Mouse (Mus musculus) heart, embryonic 13.5 days (tissue): ENCODE data around the gene Pvr. TPM values are rescaled to one million over a fixed set of nuclear protein-coding genes. Genes with fewer than 3 reads are reported as not detected.

Experiments used
- ATAC-seq: fragments of 200-750 bp; cut with Nextera tagmentation; 2 replicates; pipeline ENCODE4 v1.8.0; 2017; ENCODE audit warnings: moderate TSS enrichment; ENCODE audit not compliant: insufficient number of reproducible peaks, low FRiP score, low TSS enrichment; ENCODE audit errors: extremely low read depth
- H3K27ac ChIP-seq: fragments of 300-500 bp; sonication (generic); replicated peaks from 2 replicates; pipeline ENCODE4 v1.5.1; 2015; ENCODE audit warnings: moderate library complexity, mild to moderate bottlenecking, inconsistent platforms
- H3K27me3 ChIP-seq: fragments of 300-500 bp; sonication (generic); replicated peaks from 2 replicates; pipeline ENCODE4 v1.6.1; 2015; ENCODE audit warnings: mild to moderate bottlenecking, inconsistent platforms
- H3K36me3 ChIP-seq: fragments of 300-500 bp; sonication (generic); 2 replicates; pipeline ENCODE4 v1.6.1; 2015; ENCODE audit warnings: mild to moderate bottlenecking, inconsistent platforms
- H3K4me1 ChIP-seq: fragments of 300-500 bp; sonication (generic); 2 replicates; pipeline ENCODE4 v1.6.1; 2015; ENCODE audit warnings: inconsistent platforms
- H3K4me2 ChIP-seq: fragments of 300-500 bp; sonication (generic); 2 replicates; pipeline ENCODE4 v1.6.1; 2015; ENCODE audit warnings: inconsistent platforms, mild to moderate bottlenecking, moderate library complexity
- H3K4me3 ChIP-seq: fragments of 300-500 bp; sonication (generic); 2 replicates; pipeline ENCODE4 v1.5.1; 2015; ENCODE audit warnings: moderate library complexity, mild to moderate bottlenecking, inconsistent platforms
- H3K9ac ChIP-seq: fragments of 300-500 bp; sonication (generic); 2 replicates; pipeline ENCODE4 v1.6.1; 2015; ENCODE audit warnings: inconsistent platforms, mild to moderate bottlenecking, moderate library complexity
- H3K9me3 ChIP-seq: fragments of 300-500 bp; sonication (generic); 2 replicates; pipeline ENCODE4 v1.6.1; 2016; ENCODE audit warnings: inconsistent platforms
- WGBS: fragments of 180-500 bp; shearing (Covaris S2); methylation state at CpG from one replicate; pipeline ENCODE4 v1.1.7; 2015; ENCODE audit warnings: mixed read lengths; 5-methylcytosine and 5-hydroxymethylcytosine counted together
- polyA plus RNA-seq: library from polyadenylated mRNA; unstranded; fragments of >200 nt; fragmentation: Nextera tagmentation; extraction: Ambion mirVana; gene quantifications from 2 replicates; pipeline ENCODE4 v1.2.1, GENCODE M21; 2015

The Pvr gene
- polyA plus RNA-seq, 1 experiment from 2014 or later = 15.7 TPM

DNA sequence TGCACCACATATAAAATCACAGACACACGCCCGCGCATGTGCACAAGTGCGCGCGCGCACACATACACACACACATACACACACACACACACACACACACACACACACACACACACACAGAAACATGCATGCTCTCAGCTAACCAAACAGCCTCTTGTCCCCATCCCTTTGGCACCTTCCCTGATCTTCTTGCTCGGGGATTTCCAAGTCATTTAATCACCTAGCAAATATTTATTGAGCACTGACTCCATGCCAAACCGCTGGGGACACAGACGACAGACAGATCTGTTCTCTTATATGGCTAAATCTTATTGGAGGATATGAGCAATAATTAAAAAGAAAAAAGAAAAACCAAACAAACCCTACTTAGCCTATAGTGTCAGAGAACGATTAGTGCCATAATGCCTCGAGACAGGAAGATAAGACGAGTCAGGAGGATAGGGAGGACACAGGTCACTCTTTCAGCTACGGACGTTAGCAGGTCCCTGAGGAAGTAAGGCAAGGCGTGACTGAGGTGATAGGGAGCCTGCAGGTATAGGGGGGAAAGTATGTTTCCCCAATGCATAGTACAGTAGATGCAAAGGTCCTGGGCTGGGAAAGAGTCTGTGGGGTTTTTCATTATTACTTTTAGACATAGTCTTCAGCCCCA, 53.1 kb downstream of the Pvr start:
- WGBS = 79% methylated on average over 16 of the region's 16 CpGs
- no peak overlapping the region for H3K4me3 ChIP-seq
- no peaks in the 10 kb centered on the region for H3K36me3 ChIP-seq
- H3K9me3 ChIP-seq = no peaks in the 10 kb centered on the region
- no peaks in the 10 kb centered on the region for H3K27me3 ChIP-seq
- no peak overlapping the region for H3K4me2 ChIP-seq
- H3K27ac ChIP-seq = no peak overlapping the region
- H3K9ac ChIP-seq = no peak overlapping the region
- no peak for ATAC-seq
- H3K4me1 ChIP-seq = peaks cover 12% of the 10 kb centered on the region

DNA sequence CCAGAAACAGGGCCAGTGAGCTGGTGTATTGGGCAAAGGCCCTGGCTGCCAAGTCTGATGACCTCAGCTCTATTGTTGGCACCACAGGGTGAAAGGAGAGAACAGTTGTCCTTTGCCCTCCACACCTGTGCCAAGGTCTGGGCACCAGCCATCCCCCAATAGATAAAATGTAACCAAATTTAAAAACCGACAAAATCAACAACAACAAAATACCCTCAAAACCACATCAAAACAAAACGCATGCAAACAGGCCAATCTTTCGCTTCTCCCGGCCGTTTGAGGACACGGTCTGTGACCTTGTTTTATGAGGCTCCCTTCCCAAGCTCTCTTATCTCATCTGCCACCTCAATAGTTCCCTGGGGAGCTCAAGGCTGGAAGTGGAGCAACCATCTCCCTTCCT, 54.5 kb downstream of the Pvr start:
- H3K9ac ChIP-seq = no peak overlapping the region
- no peak overlapping the region for H3K27ac ChIP-seq
- H3K27me3 ChIP-seq = no peaks in the 10 kb centered on the region
- H3K9me3 ChIP-seq = no peaks in the 10 kb centered on the region
- H3K4me1 ChIP-seq = peaks cover 8% of the 10 kb centered on the region
- H3K4me2 ChIP-seq = no peak overlapping the region
- ATAC-seq = no peak
- H3K36me3 ChIP-seq = no peaks in the 10 kb centered on the region
- 57% methylated on average over 6 of the region's 6 CpGs for WGBS
- no peak overlapping the region for H3K4me3 ChIP-seq

DNA sequence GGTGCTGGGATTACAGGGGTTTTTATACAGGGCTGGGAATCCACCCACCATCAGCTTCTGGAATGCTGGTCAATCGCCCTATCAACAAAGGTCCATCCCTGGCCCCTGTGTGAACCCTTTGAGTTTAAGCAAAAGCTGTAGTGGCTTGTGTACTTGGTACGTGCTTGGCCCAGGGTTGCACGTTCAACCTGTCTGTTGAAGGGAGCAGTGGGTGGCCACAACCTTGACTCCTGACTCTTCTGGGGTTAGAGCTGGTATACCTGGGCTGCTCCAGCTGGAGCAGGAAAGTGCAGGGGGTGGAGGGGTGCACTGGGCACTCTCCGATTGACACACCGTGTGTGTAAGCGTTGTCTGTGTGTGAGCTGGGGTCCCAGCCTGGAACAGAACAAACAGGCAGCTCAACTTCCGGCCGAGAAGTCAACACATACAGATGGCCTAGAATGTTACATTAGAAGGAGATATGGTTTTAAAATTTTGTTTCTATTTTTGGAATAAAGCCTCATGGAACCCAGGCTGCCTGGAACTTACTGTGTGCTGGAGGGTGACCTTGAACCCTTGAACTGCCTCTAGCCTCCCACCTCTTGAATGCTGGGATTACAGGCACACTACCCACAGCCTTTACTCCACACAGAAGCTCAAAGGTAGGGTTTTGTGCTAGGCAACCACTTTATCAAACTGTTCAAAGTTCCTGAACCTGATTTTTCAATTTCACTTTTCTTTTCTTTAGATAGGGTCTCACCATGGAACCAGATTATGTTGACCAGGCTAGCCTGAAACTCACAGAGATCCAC, 55.5 kb downstream of the Pvr start:
- Histone ChIP-seq H3K27me3 (no peaks in the 10 kb centered on the region), H3K27ac (no peak overlapping the region), H3K4me3 (no peak overlapping the region), H3K4me1 (no peaks in the 10 kb centered on the region; the same call in 1 of the 2 replicates), H3K9me3 (no peaks in the 10 kb centered on the region), H3K9ac (no peak overlapping the region), H3K36me3 (no peaks in the 10 kb centered on the region), H3K4me2 (no peak overlapping the region)
- WGBS = 67% methylated on average over 8 of the region's 8 CpGs
- no peak for ATAC-seq

DNA sequence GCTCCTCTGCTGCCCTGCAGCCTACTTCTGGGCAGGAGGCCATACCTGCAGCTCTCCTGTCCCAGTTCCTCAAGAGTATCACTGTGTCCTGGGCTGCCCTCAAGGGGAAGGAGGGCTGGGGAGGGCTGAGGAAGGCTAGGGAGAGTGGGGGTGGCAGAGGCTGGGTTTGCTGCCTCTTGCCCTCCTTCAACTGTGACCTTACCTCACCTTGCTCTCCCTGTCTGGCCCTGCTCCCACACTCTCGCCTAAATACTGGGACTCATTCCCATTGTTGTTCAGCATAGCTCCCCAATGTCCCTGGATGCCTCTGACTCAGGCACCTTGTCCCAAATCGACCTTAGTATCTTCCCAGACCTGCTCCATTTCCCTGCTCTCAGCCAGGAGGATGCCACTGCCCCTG, 56.7 kb downstream of the Pvr start:
- Histone ChIP-seq H3K4me1 (no peaks in the 10 kb centered on the region; the same call in 1 of the 2 replicates), H3K4me2 (no peak overlapping the region), H3K9ac (no peak overlapping the region), H3K27me3 (no peaks in the 10 kb centered on the region), H3K4me3 (no peak overlapping the region), H3K36me3 (no peaks in the 10 kb centered on the region), H3K9me3 (no peaks in the 10 kb centered on the region), H3K27ac (no peak overlapping the region)
- 21% methylated on average over 2 of the region's 2 CpGs for WGBS
- peak; percentile 7; the same call in 1 of the 2 replicates for ATAC-seq

DNA sequence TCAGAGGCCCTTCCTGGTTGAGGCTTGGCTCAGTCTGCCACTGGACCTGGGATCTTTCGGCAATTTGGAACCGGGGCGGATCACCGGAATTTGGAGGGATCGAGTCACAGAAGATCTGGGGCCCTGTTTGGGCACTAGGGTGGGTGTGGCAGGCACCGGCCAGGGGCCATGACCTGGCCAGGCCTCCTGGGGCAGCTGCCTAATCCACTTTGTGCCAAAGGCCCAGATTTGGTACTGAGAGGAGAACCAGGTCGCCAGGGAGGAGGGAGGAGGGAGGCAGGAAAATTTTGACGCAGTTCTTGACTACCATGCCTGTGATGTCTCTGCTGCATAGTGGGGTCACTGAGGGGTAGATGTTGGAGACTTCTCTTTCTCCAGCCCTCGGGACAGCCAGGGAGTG, 59.8 kb downstream of the Pvr start, which contains the start of gene Ceacam16:
TSS of gene Ceacam16 (minus strand) at position 101 of the 400 bp plus-strand sequence.
- WGBS = 70% methylated on average over 9 of the region's 9 CpGs
- Histone ChIP-seq H3K36me3 (no peaks in the 10 kb centered on the region), H3K4me1 (no peaks in the 10 kb centered on the region), H3K9me3 (no peaks in the 10 kb centered on the region), H3K4me3 (no peak within 1 kb of the TSS), H3K9ac (no peak within 1 kb of the TSS), H3K27ac (no peak within 1 kb of the TSS), H3K27me3 (peaks cover 17% of the 10 kb centered on the region), H3K4me2 (no peak within 1 kb of the TSS)
- no peak for ATAC-seq

DNA sequence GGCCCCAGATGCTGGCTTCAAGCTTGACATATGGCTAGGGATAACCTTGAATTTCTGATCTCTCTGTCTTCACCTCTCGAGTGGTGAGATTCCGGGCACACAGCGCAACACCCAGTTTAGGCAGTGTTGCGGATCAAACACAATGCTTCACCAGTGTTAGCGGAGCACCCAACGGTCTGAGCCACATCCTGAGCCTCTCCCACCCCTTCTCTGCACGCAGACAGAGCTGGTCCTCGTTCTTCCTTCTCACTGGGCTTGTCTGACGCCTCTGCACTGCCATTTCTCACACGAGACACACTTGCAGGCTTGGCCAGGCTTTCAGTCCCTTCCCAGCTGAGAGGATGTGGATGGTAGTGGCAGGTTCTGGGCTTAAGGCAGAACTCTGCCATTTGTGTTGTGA, 61.2 kb downstream of the Pvr start:
- H3K4me3 ChIP-seq = no peak overlapping the region
- H3K4me2 ChIP-seq = no peak overlapping the region
- H3K9ac ChIP-seq = no peak overlapping the region
- no peak overlapping the region for H3K27ac ChIP-seq
- peaks cover 25% of the 10 kb centered on the region for H3K27me3 ChIP-seq
- H3K36me3 ChIP-seq = no peaks in the 10 kb centered on the region
- H3K4me1 ChIP-seq = no peaks in the 10 kb centered on the region
- H3K9me3 ChIP-seq = no peaks in the 10 kb centered on the region
- 58% methylated on average over 10 of the region's 10 CpGs for WGBS
- no peak for ATAC-seq

DNA sequence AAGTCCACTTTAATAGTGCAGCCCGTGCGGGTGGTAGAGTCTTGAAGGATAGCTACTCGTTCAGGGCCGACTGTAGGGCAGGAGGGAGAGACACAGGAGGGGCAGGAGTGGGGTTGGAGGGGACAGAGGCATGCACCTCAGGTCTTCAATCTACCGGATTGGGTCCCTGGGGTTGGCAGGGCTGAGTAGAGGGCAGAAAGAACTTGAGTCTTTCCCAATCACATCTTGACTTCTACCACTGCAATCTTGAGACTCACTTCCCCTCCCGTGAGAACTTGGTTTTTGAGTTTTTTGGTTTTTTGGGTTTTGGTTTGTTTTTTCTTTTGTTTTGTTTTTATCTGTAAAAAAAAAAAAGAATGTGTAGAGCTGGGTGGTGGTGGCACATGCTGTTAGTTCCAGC, 64.7 kb downstream of the Pvr start:
- Histone ChIP-seq H3K27me3 (peaks cover 59% of the 10 kb centered on the region), H3K4me3 (no peak overlapping the region), H3K4me1 (0 out of 2 replicates have a peak, but pooled peaks cover 5% of the 10 kb centered on the region), H3K36me3 (no peaks in the 10 kb centered on the region), H3K9me3 (no peaks in the 10 kb centered on the region), H3K27ac (no peak overlapping the region), H3K9ac (no peak overlapping the region), H3K4me2 (no peak overlapping the region)
- 81% methylated on average over 6 of the region's 6 CpGs for WGBS
- ATAC-seq = no peak

DNA sequence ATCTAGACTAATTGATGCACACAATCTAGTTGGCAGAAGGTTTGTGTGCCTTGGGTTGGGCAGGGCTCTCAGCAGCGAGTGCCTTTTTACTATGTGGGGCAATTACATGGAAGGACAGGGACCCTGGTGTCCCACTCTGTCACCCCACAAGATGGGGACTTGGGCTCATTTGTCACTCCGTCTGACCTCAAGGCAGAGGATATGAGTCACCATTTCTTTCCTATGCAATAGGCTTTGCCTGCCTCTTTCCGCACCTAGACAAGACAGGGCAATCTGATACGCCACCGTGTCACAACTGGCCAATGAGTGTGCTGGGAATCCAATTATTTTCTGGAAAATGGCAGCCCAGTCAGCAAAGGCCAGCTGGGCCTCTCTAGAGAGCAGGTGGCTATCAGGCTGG, 65.3 kb downstream of the Pvr start:
- Histone ChIP-seq H3K27ac (no peak overlapping the region), H3K36me3 (no peaks in the 10 kb centered on the region), H3K27me3 (peaks cover 65% of the 10 kb centered on the region), H3K4me1 (0 out of 2 replicates have a peak, but pooled peaks cover 5% of the 10 kb centered on the region), H3K4me2 (no peak overlapping the region), H3K9ac (no peak overlapping the region), H3K9me3 (no peaks in the 10 kb centered on the region), H3K4me3 (no peak overlapping the region)
- ATAC-seq = no peak
- 51% methylated on average over 5 of the region's 5 CpGs for WGBS

Other genes starting within 250 kb of the Pvr start
- gene Apoc2, start 243.2 kb downstream of the Pvr start, polyA plus RNA-seq = 3.6 and 22.3 TPM in 2 replicates
- 2.9 TPM in 1 of 2 replicates, not detected in the other for gene Gm44805, start 239.7 kb downstream of the Pvr start, polyA plus RNA-seq
- 0.84 and 3.7 TPM in 2 replicates for gene Apoc4, start 239.7 kb downstream of the Pvr start, polyA plus RNA-seq
- 8.8 and 13.9 TPM in 2 replicates for gene Apoc1, start 228.5 kb downstream of the Pvr start, polyA plus RNA-seq
- gene Apoe, start 222.0 kb downstream of the Pvr start, polyA plus RNA-seq = 480 and 561 TPM in 2 replicates
- gene Tomm40, start 205.7 kb downstream of the Pvr start, polyA plus RNA-seq = 128 and 146 TPM in 2 replicates
- gene Nectin2, start 170.7 kb downstream of the Pvr start, polyA plus RNA-seq = 89.3 and 89.4 TPM in 2 replicates
- gene Bcam, start 150.1 kb downstream of the Pvr start, polyA plus RNA-seq = 223 and 250 TPM in 2 replicates
- 0.59 and 0.68 TPM in 2 replicates for gene Cblc, start 124.4 kb downstream of the Pvr start, polyA plus RNA-seq
- gene Bcl3, start 98.4 kb downstream of the Pvr start, polyA plus RNA-seq = 1.5 and 1.9 TPM in 2 replicates
- gene Gm19345, start 69.2 kb downstream of the Pvr start, polyA plus RNA-seq = not detected in 2 replicates
- 0.13 TPM in 1 of 2 replicates, not detected in the other for gene Ceacam16, start 59.9 kb downstream of the Pvr start, polyA plus RNA-seq
- not detected in 2 replicates for gene Ceacam19, start 33.2 kb downstream of the Pvr start, polyA plus RNA-seq
- gene Igsf23, start 29.6 kb upstream of the Pvr start, polyA plus RNA-seq = 1.2 and 1.6 TPM in 2 replicates
- gene Ceacam20, start 44.3 kb upstream of the Pvr start, polyA plus RNA-seq = not detected in 2 replicates
- not detected in 2 replicates for gene Nlrp9b, start 70.3 kb upstream of the Pvr start, polyA plus RNA-seq
- gene Vmn1r91, start 178.5 kb upstream of the Pvr start, polyA plus RNA-seq = not detected in 2 replicates
- not detected in 2 replicates for gene Gm16442, start 201.4 kb upstream of the Pvr start, polyA plus RNA-seq
- not detected in 2 replicates for gene Vmn1r93, start 217.9 kb upstream of the Pvr start, polyA plus RNA-seq
- gene Vmn1r94, start 247.2 kb upstream of the Pvr start, polyA plus RNA-seq = not detected in 2 replicates